Mouse (Mus musculus): ENCODE measurements at regions not wholly inside any gene's neighbourhood (a gene's known extent, or its start where the extent isn't known, plus 50 kb on each side); places are given as distances from the start of the nearest gene placed in this dataset.

- no peak for TF ChIP-seq POLR2A (IDR thresholded peaks at IDR 0.05; ENCODE audit: borderline replicate concordance, extremely low read depth, insufficient read depth, insufficient read length, poor library complexity, severe bottlenecking)
- TF ChIP-seq CTCF (IDR thresholded peaks at IDR 0.05; ENCODE audit: borderline replicate concordance, extremely low read depth, insufficient read depth, insufficient read length), result no peak
- no peak for DNase-seq (ENCODE audit: low read depth)
These were observed 60.6 kb upstream of the Tas2r134 start for GRCm38 (mm10) chr2:51566554-51567246.

- no peak for TF ChIP-seq CTCF (IDR thresholded peaks at IDR 0.05; ENCODE audit: borderline replicate concordance, extremely low read depth, insufficient read depth, insufficient read length)
- no peak for TF ChIP-seq POLR2A (IDR thresholded peaks at IDR 0.05; ENCODE audit: borderline replicate concordance, extremely low read depth, insufficient read depth, insufficient read length, poor library complexity, severe bottlenecking)
- DNase-seq (ENCODE audit: low read depth), result no peak
These were observed 63.4 kb upstream of the Tas2r134 start for GRCm38 (mm10) chr2:51563881-51564280.

GRCm38 (mm10) chr2:51563240-51563639 lies 64.1 kb upstream of the Tas2r134 start:
- DNase-seq (ENCODE audit: low read depth), result no peak
- TF ChIP-seq POLR2A (IDR thresholded peaks at IDR 0.05; ENCODE audit: borderline replicate concordance, extremely low read depth, insufficient read depth, insufficient read length, poor library complexity, severe bottlenecking), result no peak
- TF ChIP-seq CTCF (IDR thresholded peaks at IDR 0.05; ENCODE audit: borderline replicate concordance, extremely low read depth, insufficient read depth, insufficient read length), result no peak

- DNase-seq (ENCODE audit: low read depth), result peak; percentile 77
- TF ChIP-seq POLR2A (IDR thresholded peaks at IDR 0.05; ENCODE audit: borderline replicate concordance, extremely low read depth, insufficient read depth, insufficient read length, poor library complexity, severe bottlenecking) (no peak), CTCF (IDR thresholded peaks at IDR 0.05; ENCODE audit: borderline replicate concordance, extremely low read depth, insufficient read depth, insufficient read length) (no peak)
These were observed 76.4 kb upstream of the Tas2r134 start for GRCm38 (mm10) chr2:51550863-51551262.

- no peak for TF ChIP-seq CTCF (IDR thresholded peaks at IDR 0.05; ENCODE audit: borderline replicate concordance, extremely low read depth, insufficient read depth, insufficient read length)
- no peak for TF ChIP-seq POLR2A (IDR thresholded peaks at IDR 0.05; ENCODE audit: borderline replicate concordance, extremely low read depth, insufficient read depth, insufficient read length, poor library complexity, severe bottlenecking)
- DNase-seq (ENCODE audit: low read depth), result no peak
These were observed 78.2 kb upstream of the Tas2r134 start for GRCm38 (mm10) chr2:51549125-51549524.

GRCm38 (mm10) chr2:51546181-51546580 lies 81.1 kb upstream of the Tas2r134 start:
- TF ChIP-seq POLR2A (IDR thresholded peaks at IDR 0.05; ENCODE audit: borderline replicate concordance, extremely low read depth, insufficient read depth, insufficient read length, poor library complexity, severe bottlenecking), result no peak
- TF ChIP-seq CTCF (IDR thresholded peaks at IDR 0.05; ENCODE audit: borderline replicate concordance, extremely low read depth, insufficient read depth, insufficient read length), result no peak
- DNase-seq (ENCODE audit: low read depth), result no peak

- no peak for DNase-seq (ENCODE audit: low read depth)
- TF ChIP-seq CTCF (IDR thresholded peaks at IDR 0.05; ENCODE audit: borderline replicate concordance, extremely low read depth, insufficient read depth, insufficient read length) (no peak), POLR2A (IDR thresholded peaks at IDR 0.05; ENCODE audit: borderline replicate concordance, extremely low read depth, insufficient read depth, insufficient read length, poor library complexity, severe bottlenecking) (no peak)
These were observed 83.4 kb upstream of the Tas2r134 start for GRCm38 (mm10) chr2:51543949-51544348.

- peak; percentile 17; the same call in 1 of the 2 replicates for TF ChIP-seq CTCF (IDR thresholded peaks at IDR 0.05; ENCODE audit: borderline replicate concordance, extremely low read depth, insufficient read depth, insufficient read length)
- no peak for TF ChIP-seq POLR2A (IDR thresholded peaks at IDR 0.05; ENCODE audit: borderline replicate concordance, extremely low read depth, insufficient read depth, insufficient read length, poor library complexity, severe bottlenecking)
- no peak for DNase-seq (ENCODE audit: low read depth)
These were observed 85.0 kb upstream of the Tas2r134 start for GRCm38 (mm10) chr2:51542272-51542671.

GRCm38 (mm10) chr2:51532709-51533414 lies 94.4 kb upstream of the Tas2r134 start:
- DNase-seq (ENCODE audit: low read depth), result peak; percentile 19
- no peak for TF ChIP-seq POLR2A (IDR thresholded peaks at IDR 0.05; ENCODE audit: borderline replicate concordance, extremely low read depth, insufficient read depth, insufficient read length, poor library complexity, severe bottlenecking)
- no peak for TF ChIP-seq CTCF (IDR thresholded peaks at IDR 0.05; ENCODE audit: borderline replicate concordance, extremely low read depth, insufficient read depth, insufficient read length)

- DNase-seq (ENCODE audit: low read depth), result peak; percentile 53
- no peak for TF ChIP-seq CTCF (IDR thresholded peaks at IDR 0.05; ENCODE audit: borderline replicate concordance, extremely low read depth, insufficient read depth, insufficient read length)
- TF ChIP-seq POLR2A (IDR thresholded peaks at IDR 0.05; ENCODE audit: borderline replicate concordance, extremely low read depth, insufficient read depth, insufficient read length, poor library complexity, severe bottlenecking), result no peak
These were observed 96.0 kb upstream of the Tas2r134 start for GRCm38 (mm10) chr2:51531106-51531839.

GRCm38 (mm10) chr2:51522766-51523165 lies 104.5 kb upstream of the Tas2r134 start:
- TF ChIP-seq POLR2A (IDR thresholded peaks at IDR 0.05; ENCODE audit: borderline replicate concordance, extremely low read depth, insufficient read depth, insufficient read length, poor library complexity, severe bottlenecking) (no peak), CTCF (IDR thresholded peaks at IDR 0.05; ENCODE audit: borderline replicate concordance, extremely low read depth, insufficient read depth, insufficient read length) (no peak)
- no peak for DNase-seq (ENCODE audit: low read depth)
